Mouse (Mus musculus): ENCODE data around the gene Klc1.

Klc1 gene

DNA sequence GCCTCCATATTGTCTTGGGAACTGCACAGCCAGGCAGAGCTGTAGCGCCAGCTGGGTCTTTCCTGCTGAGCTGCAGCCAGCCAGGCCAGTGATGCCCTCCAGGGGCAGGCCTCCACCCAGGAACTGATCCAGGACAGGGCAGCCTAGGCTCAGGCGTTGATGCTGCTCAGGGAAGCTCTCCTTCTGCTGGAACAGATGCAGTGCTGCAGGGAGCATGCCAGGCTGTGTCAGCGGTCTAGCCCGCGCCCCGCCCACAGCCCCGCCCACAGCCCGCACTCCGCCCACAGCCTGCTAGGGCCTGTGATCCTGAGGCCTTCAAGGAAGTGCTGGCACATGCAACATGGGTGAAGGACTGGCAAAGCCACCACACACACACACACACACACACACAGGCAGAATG, 51.1 kb downstream of the Klc1 start:
- in situ Hi-C loops (cut with MboI; ENCODE audit: unreplicated experiment in 2 of 2), result no loop called here

DNA sequence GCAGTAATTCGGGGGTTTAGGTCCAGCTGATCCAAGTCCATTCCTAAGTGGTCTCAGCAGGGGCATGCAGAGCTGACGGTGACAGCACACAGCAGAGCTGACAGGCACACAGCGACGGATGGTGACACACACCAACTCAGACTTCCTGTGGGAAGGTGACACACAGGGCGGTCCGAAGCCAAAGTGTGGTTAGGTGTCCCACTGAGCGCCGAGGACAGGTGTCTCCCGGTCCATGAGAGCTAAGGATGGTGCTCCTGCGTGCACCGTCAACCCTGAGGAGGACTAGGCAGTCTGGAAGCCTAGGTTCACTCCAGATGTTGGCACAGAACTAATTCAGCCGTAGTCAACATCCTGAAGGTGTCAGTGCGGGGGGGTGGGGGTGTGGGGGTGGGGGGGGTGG, 53.4 kb downstream of the Klc1 start:
- in situ Hi-C loops (cut with MboI; ENCODE audit: unreplicated experiment in 2 of 2), result no loop called here

DNA sequence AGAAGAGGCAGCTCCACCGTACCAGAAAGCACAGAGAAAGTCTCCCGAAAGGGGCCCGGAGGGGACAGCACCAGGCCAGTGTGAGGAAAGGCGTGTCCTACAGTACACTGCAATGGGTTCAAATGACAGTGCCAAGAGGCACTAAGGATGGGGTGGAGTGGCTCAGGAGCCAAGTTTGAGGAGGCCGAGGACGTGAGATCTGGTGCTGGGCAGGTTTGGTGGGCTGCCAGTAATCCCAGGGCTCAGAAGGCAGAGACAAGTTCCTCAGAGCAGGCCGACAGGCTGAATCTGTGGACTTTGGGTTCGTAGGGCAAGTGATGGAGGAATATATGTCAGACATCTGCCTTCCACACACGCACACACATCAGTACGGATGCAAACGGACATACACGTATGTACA, 54.0 kb downstream of the Klc1 start:
- in situ Hi-C loops (cut with MboI; ENCODE audit: unreplicated experiment in 2 of 2), result no loop called here

DNA sequence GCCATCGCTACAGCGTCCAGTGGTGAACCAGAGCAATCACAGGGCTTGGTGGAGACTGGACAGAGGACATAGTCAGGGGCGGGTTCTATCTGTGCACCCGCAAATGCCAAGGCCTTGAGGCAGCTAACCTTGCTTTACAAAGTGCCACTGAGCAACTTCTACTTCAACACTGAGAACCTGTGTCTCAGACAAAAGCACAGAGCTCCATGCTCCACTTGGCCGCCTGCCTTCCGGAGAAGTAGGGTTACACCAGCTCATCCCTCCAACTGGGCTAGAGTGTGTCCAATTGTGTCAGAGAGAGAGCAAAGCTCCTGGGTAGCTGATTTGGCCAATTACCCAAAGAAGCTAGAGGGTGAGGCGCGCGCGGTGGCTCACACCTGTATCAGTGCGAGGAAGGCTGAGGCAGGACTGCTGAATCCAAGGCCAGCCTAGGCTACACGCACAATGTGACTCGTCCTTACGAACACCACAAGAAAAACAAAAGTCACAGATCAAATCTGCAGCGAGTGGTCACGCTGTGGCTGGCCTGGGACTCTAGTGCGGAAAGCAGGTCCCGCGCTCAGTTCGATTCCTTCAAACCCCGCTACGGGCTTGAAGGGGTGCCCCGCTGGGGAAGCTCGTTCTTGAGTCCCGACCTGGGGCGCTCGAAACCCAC, 54.6 kb downstream of the Klc1 start:
- in situ Hi-C loops (cut with MboI; ENCODE audit: unreplicated experiment in 2 of 2), result no loop called here

DNA sequence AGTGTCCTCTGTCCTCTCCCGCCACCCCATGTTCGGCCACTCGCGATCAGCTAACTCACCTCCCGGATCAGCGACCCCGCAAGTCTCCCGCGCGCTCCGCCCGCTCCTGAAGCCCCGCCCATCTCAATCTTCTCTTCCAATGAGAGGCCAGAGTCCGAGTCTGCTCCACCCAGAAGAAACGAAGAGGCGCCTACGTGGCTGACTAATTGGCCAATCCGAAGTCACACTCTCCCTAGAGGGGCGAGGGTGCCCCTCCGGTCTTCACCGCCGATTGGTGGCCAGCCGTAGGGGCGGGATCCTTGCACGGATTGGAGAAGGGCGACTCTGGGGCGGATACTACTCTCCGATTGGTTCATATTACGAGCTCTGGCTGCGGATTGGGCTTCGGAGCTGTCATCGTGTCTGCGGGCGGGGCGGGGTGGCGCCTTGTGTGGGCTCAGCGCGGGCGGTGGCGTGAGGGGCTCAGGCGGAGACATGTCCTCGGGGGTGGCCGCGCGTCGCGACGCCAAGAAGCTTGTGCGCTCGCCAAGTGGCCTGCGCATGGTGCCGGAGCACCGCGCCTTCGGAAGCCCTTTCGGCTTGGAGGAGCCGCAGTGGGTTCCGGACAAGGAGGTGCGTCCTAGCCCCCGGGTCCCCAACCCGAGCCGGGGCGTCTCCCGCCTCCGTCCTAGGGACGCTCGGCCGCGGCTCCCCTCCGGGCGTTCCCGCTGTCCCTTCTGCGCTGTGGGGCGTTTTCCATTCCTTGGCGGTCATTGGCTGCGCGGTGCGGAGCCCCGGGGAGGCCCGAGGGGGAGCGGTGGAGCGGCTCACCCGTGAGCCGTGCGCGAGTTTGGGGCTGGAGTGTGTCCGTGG, 55.3 kb downstream of the Klc1 start, which contains the start of the genes Xrcc3 and Zfyve21:
Xrcc3 (minus strand) TSS at position 108 of the 852 bp plus-strand sequence.
Zfyve21 (plus strand) TSS at position 405 of the 852 bp plus-strand sequence.
- in situ Hi-C loops (cut with MboI; ENCODE audit: unreplicated experiment in 2 of 2), result no loop called here

DNA sequence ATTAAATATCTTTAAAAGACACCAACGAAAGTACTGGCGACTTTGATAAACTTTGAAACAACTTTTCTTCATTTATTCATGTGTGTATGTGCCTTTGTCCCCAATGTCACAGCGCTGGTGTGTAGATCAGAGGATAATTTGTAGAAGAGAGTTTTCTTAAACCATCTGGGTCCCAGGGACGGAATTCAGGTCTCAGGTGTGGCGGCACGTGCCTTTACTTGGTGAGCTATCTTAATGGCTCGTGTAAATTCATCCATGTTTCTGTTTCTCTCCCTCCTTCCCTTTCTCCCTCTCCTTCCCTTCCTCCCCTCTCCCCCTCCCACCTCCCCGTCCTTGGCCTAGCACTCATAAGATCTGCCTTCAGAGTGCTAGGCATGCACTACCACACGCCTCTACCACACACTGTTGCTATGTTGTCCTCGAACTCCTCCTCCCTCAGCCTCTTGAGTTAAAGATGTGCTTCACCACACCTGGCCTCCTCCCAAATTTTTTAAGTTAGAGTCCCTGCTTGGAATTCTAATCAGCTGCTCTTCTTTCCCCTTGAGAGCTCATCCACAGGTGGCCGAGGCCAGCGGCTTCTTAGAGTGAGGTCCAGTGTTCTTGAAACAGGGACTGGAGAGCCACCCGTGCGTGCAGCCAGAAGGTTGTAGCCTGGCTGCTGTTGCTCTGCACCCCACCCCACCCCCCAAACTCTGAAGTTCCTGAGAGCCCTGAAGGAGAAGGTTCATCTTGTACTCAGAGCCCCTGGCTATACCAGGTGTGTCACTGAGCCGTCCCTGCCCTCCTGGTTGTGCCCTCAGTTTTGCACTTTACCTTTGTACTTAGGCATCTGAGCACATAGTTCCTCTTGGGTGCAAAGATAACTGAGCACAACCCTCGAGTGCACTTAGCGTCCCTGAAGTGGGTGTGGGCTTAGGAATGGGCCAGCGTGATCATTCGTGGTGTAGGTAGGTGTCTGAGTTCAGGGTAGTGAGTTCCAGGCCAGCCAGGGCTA, 56.4 kb downstream of the Klc1 start:
- in situ Hi-C loops (cut with MboI; ENCODE audit: unreplicated experiment in 2 of 2), result no loop called here

DNA sequence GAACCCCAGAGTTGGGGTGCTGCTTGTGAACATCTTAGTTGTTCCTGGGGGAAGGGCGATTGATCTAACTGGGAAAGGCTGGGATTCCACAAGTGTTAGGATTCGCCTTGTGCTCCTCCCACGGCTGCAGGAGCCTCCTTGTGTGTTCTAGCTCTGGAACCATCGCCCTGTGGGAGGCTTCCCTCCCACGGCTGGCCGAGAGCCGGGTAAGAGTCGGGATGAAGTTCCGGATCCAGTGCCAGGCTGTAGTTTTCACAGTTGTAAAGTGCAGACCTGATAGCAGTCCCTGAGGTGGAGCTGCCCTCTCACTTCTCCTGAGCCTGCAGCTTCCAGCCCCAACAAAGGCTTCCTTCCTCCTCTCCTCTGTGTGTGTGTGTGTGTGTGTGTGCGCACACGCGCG, 57.9 kb downstream of the Klc1 start:
- in situ Hi-C loops (cut with MboI; ENCODE audit: unreplicated experiment in 2 of 2), result no loop called here

DNA sequence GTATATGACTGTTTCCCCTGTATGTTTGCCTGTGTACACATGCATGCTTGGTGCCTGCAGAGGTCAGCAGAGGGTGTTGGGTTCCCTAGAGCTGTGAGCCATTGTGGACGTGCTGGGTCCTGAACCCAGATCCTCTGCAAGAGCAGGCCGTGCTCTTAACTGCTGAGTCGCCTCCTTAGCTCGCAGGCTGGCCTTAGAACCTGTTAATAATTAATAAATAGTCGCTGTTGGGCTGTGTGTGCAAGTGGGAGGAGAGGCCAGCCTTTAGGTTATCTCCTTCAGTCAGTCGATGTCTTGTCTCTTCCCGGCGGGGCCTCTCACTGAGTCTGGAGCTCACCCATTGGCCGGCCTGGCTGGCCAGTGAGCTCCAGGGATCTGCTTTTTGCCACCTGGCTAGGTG, 58.3 kb downstream of the Klc1 start:
- in situ Hi-C loops (cut with MboI; ENCODE audit: unreplicated experiment in 2 of 2), result no loop called here

DNA sequence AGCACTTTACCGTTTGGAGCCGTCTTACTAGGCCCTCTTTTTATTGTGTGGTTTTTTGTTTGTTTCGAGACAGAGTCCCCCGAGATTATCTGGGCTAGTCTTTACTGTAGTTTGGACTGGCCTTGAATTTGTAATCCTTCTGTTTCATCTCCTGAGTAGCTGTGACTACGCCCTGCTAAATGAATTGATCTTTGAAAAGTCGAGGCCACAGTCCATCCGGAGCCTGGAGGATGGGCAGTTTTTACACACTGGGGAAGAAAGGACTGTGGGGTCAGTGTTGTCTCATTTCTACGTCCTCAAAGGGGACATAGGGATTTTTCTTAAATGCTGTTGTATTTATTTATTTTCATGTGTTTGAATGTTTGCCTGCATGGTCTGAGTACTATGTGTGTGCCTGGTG, 59.3 kb downstream of the Klc1 start:
- in situ Hi-C loops (cut with MboI; ENCODE audit: unreplicated experiment in 2 of 2), result no loop called here

DNA sequence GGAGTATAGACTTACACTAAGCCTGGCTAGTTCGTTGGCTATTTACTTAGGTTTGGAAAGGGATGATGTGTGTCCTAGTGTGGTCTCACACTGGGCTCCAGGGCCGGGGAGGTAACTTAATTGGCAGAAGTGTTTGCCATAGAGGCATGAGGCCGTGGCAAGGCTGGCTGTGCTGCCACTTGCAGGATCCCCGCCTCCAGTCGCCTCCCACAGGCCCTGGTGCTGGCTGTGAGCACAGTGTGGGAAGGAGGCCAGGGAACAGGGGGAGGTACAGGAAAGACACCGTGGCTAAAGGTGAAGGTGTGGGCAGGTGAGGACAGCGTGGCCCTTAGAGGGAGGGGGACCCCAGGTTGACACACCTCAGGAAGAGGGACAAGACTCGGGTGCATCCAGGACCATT, 61.3 kb downstream of the Klc1 start:
- in situ Hi-C loops (cut with MboI; ENCODE audit: unreplicated experiment in 2 of 2), result no loop called here

DNA sequence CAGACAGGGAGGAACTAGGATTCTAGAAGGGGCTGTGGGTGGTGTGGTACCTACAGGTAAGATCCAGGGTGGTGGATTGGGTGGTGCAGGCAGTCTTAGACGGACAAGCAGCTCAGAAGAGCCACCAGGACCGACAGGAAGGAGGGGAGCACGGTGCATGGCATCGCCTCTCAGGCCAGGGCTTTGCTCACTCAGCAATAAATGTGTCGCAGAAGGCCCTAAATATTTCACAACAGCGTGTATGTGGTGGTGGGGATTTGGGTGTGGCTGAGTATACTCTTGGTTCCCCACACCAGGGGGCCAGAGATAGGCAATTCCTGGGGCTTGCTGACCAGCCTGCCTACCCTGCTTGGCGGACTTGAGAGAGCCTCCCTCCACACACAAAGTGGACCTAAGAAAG, 62.1 kb downstream of the Klc1 start:
- in situ Hi-C loops (cut with MboI; ENCODE audit: unreplicated experiment in 2 of 2), result no loop called here

DNA sequence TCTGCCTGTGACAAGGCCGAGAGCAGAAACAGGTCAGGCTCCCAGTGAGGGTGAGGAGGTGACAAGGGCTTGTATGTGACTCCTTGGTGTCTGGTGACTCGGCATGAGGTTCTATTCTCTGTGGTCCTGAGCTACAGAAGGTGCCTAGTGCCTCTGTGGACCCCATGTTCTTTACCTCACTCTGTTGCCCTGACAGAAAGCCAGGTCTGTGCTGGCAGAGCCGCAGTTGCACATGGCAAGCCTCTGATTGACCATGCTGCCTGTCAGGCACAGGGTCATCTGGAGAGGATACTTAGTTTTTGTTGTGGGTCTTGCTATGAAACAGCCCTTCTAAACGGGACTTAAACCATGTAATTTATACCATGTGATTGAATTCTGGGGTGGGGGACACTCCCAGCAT, 63.3 kb downstream of the Klc1 start:
- in situ Hi-C loops (cut with MboI; ENCODE audit: unreplicated experiment in 2 of 2), result no loop called here

DNA sequence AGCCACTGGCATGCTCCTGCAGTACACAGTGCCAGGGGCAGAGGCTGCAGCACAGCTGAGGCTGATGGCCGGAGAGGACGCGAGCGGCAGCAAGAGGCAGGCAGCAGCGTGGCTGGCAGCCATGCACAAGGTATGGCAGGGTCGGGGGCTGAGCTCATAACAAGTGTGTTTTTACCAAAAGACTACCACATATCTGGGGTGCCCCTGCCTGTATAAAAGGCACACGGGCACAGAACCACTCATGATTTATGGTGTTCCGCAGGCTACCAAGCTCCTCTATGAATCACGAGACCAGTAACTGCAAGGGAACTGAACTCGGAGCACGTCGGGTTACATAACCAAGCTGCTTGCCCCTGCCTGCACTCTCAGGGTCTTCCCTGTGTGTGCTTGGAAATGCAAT, 68.9 kb downstream of the Klc1 start:
- in situ Hi-C loops (cut with MboI; ENCODE audit: unreplicated experiment in 2 of 2), result no loop called here

DNA sequence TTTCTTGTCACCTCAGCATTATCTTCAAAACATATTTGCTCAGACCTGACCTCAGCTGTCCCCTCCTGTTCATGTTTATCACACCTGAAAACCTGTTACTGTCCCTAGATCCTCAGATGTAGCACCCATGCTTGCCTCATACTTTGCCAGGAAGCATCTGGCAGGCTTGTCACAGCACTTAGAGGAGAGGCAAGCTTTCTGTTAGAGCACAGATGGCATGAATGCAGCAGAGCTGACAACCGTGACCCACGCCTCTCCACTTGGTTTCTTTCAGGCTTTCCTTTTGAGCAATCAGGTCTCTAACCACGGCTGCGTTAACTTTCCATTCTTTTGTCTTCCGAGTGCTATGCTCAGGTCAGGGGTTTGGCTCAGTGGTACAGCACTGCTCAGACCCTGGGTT, 70.8 kb downstream of the Klc1 start:
- in situ Hi-C loops (cut with MboI; ENCODE audit: unreplicated experiment in 2 of 2), result no loop called here

DNA sequence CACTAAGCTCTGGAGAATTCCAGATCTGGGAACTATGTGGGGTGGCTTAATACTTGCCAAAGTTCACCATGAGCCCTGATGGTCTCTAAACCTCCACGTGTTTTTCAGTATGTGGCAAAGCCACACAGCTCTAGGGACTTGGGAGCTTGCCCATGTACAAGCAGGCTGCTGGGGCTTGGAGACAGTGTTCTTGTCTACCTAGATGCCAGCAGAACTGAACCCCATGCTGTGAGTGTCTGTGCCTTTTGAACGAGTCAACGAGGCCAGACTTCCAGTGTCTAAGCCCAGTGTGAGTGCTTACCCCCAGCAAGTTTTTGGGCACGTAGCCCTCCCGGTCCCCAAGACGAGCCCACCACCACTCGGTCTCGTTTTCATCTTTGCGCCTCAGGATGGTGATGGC, 71.3 kb downstream of the Klc1 start:
- in situ Hi-C loops (cut with MboI; ENCODE audit: unreplicated experiment in 2 of 2), result no loop called here

DNA sequence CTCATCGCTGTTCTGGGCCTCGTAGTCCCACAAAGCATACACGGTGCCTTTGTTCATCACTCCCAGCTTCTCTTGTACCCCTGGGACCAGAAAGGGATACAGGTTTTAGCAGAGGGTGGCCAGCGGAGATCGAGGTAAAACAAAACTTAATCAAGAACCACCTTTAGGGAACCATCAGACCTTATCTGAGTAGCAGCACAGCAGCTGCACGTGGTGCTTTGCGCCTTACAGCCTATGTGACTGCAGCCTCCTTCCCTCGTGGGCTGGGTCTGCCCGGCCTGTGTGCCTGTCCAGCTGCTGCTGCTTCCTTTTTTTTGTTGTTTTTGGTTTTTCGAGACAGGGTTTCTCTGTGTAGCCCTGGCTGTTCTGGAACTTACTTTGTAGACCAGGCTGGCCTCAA, 71.7 kb downstream of the Klc1 start:
- in situ Hi-C loops (cut with MboI; ENCODE audit: unreplicated experiment in 2 of 2), result no loop called here

DNA sequence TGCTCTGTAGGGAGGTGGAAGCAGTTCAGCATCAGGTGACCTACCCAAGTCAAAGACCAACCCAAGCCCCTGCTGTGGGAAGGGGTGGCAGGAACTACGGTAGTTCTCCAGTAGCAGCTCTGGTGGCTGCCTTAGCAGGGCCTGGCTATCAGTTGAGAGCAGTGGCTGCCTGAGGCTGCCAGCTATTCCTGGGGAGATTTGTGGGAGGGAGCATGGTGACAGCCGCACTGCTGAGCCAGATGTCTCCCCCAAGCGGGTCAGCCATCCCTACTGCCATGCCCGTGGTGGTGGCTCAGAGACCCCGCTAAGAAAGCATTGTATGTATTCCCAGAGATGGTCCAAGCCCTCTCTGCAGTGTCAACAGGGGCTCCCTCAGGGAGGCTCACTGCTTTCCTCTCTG, 74.0 kb downstream of the Klc1 start:
- in situ Hi-C loops (cut with MboI; ENCODE audit: unreplicated experiment in 2 of 2), result no loop called here

DNA sequence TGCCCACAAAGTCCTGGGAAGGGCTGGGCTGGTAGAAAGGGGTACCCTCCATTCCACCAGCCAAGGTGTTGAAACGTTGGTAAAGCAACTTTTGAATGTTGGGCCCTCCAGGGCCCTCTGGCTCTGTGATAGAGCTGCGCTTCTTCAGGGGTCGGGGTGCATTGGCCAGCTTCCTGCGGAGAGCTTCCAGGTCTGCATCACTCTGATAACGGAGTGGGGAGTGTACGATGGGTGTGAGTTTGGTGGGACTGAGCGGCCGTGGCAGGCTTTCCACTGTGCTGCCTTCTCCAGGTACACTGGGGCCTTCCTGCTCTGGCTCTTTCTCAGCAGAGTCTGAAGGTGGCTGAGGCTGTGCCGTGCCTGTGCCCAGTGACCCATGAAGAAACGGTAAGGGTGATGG, 74.8 kb downstream of the Klc1 start:
- in situ Hi-C loops (cut with MboI; ENCODE audit: unreplicated experiment in 2 of 2), result no loop called here

DNA sequence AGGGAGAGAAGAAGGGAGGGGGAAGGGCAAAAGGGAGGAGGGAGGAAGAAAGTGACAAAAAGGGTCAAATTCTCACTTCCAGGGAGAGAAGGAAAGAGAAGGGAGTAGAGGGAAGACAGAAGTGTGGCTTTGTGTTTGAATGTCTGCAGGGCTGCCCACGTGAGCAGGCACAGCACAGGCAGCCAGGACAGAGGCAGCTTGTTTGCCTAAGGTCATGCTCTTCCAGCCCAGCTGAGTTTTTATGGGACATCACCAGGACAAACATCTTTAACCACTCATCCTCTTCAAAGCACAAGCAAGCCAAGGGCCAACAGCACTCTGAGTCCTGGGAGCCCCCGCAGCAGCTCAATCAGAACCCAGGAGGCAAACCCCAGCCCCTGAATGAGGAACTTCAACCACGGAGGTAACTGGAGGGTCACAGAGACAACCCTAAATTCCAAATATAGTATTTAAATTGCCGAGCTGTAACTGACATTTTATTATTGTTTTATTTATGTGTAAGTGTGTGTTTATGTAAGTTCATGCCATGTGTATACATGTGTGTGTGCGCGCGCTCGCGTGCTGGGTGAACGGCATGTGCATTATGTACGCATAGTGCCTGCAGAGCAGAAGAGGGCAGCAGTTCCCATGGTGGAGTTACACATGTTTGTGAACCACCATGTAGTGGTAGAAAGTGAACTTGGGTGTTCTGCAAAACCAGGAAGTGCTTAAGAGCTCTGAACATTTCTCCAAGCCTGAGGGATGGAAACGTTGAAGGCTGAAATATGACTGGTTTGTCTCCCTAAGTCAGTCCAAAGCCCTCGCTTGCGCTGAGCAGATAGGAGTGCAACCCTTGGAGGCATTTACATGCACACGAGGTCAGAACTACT, 84.2 kb downstream of the Klc1 start:
- in situ Hi-C loops (cut with MboI; ENCODE audit: unreplicated experiment in 2 of 2), result no loop called here

DNA sequence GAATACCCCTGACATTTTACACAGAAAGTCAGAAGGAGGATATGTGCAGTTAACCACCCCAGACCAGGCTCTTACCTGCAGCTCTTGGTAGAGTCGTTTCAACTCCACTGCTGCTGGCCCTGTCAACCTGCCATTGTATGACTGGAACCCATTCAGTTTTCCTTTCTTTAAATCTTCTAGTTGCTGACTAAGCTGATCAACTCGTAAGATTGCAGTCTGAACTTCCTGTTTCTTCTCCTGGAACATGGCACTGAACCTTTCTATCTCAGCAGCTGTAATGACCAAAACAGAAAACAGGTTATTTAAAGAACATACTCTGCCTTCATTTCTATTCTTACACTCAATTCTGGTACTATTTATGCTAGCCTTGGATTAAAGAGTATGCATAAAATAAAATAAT, 84.8 kb downstream of the Klc1 start:
- in situ Hi-C loops (cut with MboI; ENCODE audit: unreplicated experiment in 2 of 2), result no loop called here

Measured in v-Abl transformed pro-B cells (cell line).